Mouse (Mus musculus) heart, adult 2 months (tissue): ENCODE data around the gene Fam180a.

Experiments
- CTCF ChIP-seq: fragments of 200-600 bp; IDR thresholded peaks from 2 replicates; pipeline ENCODE4 v1.8.1; 2022; ENCODE audit warnings: antibody characterized with exemption, mild to moderate bottlenecking, moderate library complexity
- EP300 ChIP-seq: fragments of 200-500 bp; IDR thresholded peaks from 2 replicates; pipeline ENCODE4 v1.6.1; 2011; ENCODE audit warnings: low read depth, low read length, control low read depth; ENCODE audit not compliant: insufficient read depth
- POLR2A ChIP-seq: fragments of 200-500 bp; IDR thresholded peaks from 2 replicates; pipeline ENCODE4 v1.6.1; 2011; ENCODE audit warnings: mild to moderate bottlenecking, low read depth, low read length, control low read depth; ENCODE audit not compliant: insufficient read depth

DNA sequence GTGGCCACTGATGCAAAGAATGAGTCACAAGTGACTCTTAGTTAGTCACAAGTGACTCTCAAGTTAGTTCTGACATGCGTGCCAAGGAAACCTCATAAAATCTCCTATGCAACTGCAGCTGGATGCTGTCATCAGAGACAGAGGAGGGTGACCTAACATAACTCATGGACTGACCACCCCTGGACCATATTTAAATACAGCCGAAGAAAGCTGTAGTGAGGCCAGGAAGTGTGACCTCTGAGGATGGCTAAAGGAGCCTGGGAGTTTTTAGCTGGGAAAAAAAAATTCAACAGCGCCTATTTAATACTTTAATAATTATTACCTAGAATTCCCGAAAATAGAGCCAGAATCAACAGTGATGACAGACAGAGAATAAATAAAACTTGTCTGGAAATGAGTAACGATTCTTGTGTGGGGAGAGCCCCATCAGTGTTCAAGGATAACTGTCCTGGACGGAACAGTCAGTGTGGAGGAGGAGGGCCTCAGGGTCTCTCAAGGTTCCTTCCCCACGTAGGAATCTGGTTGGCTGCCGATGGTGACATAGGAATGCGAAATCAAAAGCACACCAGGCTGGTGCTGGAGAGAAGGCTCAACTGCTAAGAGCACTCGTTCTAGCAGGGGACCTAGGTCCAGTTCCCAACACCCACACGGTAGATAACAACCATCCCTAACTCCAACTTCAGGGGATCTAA lies 52.4 kb downstream of the Fam180a start:
- TF ChIP-seq CTCF (no peak), POLR2A (no peak), EP300 (no peak)
